Mouse (Mus musculus) left cerebral cortex, adult 2 months (tissue): ENCODE measurements around the gene Il1rapl1. TPM values are rescaled to one million over a fixed set of nuclear protein-coding genes. Genes with fewer than 3 reads are reported as not detected.
A peak's percentile ranks its signal among the peaks of the same experiment; 100 is the strongest.
"Not testable (repeated sequence)": the region's sequence is repeated elsewhere in the genome, so short reads cannot be mapped to it uniquely, and the experiment has no call there.

Experiments
- DNase-seq, 2 experiments: peaks; one replicate each; pipeline ENCODE4 v3.0.0; 2021 to 2022; ENCODE audit warnings: low spot score in 2 of 2, mixed read lengths in 1 of 2; ENCODE audit errors: extremely low spot score in 1 of 2
- H3K27ac ChIP-seq: fragments of 200-600 bp; 2 replicates; pipeline ENCODE4 v1.8.1; 2022
- H3K4me3 ChIP-seq: fragments of 200-600 bp; 2 replicates; pipeline ENCODE4 v1.8.1; 2022
- CTCF ChIP-seq: fragments of 200-600 bp; IDR thresholded peaks from 2 replicates; pipeline ENCODE4 v1.8.1; 2022; ENCODE audit warnings: antibody characterized with exemption, mild to moderate bottlenecking, moderate library complexity
- intact Hi-C: fragments of 180-260 bp; cut with DNase I; formaldehyde crosslinking; loops from one replicate; pipeline ENCODE4 v1.15.1; 2025
- total RNA-seq, 2 experiments: library from RNA; stranded (reverse); gene quantifications; 2 replicates each; pipeline ENCODE4 v1.2.3; 2021

Il1rapl1 gene
- total RNA-seq, 2 experiments from 2014 or later: 36.7 to 38.3 TPM

DNA sequence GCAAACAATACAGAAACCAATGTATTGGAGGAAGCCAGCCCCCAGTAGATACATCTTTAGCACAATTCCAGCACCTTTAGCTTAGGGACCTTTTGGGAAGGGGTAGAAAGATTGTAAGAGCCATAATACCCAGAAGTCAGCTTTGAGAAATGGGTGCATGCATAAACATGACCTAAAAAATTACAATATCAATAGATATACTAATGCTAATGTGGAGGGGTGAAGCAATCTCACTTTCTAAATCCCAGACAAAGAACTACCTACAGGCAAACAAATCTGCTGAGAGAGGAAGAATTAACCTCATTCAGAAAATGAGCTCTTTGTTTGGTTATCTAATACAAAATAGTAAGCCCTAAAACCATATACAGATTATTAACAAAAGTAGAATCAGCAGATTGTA, 607.4 kb downstream of the Il1rapl1 start:
- H3K4me3 ChIP-seq: no peak overlapping the region
- DNase-seq: no peak
- intact Hi-C loops: no loop called here
- no peak overlapping the region for H3K27ac ChIP-seq
- TF ChIP-seq CTCF: no peak

DNA sequence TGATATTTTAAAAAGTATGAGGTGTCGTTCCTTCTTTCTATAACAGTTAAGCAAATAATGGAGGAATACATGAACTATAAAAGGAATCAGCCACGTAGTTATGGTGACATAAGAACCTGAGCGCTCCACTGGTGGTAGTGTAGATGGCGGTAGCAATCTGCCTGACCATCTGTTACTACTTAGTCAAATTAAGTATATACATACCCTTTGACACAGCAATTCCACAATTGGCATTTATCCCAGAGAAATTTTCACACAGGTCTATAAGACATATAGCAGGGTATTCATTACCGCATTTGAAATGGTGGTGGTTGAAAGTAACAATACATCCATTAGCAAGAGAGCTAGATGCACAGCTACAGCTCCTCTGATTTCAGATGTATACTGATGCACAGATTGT, 612.8 kb downstream of the Il1rapl1 start:
- DNase-seq: no peak
- no peak overlapping the region for H3K27ac ChIP-seq
- intact Hi-C loops: no loop called here
- no peak overlapping the region for H3K4me3 ChIP-seq
- TF ChIP-seq CTCF: no peak

DNA sequence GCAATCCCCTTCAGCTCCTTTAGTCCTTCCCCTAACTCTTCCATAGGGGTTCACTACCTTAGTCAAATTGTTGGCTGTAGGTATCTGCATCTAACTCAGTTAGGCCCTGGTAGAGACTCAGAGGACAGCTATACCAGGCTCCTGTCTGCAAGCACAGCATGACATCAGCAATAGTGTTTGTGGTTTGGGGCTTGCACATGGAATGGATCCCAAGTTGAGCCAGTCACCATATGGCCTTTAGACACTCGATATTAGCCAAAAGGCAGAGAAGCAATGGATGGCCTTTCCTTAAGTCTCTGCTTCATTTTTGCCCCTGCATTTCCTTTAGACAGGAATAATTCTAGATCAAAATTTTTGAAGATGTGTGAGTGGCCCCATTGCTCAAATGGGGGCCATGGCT, 632.0 kb downstream of the Il1rapl1 start:
- H3K27ac ChIP-seq: no peak overlapping the region
- no peak for DNase-seq
- intact Hi-C loops: no loop called here
- TF ChIP-seq CTCF: no peak
- H3K4me3 ChIP-seq: no peak overlapping the region

DNA sequence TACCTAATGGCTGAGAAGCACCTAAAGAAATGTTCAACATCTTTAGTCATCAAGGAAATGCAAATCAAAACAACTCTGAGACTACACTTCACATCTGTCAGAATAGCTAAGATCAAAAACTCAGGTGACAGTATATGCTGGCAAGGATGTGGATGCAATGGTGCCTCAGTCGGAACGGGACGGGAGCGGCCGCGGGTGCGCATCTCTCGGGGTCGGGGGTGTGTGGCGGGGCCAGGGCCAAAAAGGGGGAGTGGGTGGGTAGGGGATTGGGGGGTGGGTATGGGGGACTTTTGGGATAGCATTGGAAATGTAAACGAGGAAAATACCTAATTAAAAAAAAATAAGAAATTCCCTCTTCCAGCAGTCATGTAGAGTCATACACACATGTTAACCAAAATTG, 877.3 kb downstream of the Il1rapl1 start:
- intact Hi-C loops, H3K4me3 ChIP-seq, H3K27ac ChIP-seq: not testable (repeated sequence)
- peak; percentile 85 to 95 for DNase-seq

DNA sequence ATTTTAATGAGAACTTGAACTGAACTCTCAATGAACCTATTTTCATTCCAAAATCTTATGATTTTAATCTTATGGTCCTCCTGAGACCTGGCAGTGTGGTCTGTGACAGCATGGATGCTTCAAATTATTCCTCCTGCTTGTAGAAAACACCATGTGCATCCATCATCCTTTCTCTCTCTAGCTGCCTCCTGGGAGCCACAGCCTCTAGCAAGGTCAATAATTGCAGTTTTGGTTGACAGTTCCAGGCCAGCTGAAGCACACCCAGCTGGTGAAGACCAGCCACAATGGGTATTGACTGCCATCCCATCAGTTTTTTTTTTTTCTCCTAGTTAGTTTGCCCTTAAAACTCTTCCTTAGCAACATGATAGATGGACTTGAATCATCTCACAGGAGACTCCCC, 890.2 kb downstream of the Il1rapl1 start:
- H3K27ac ChIP-seq: no peak overlapping the region

DNA sequence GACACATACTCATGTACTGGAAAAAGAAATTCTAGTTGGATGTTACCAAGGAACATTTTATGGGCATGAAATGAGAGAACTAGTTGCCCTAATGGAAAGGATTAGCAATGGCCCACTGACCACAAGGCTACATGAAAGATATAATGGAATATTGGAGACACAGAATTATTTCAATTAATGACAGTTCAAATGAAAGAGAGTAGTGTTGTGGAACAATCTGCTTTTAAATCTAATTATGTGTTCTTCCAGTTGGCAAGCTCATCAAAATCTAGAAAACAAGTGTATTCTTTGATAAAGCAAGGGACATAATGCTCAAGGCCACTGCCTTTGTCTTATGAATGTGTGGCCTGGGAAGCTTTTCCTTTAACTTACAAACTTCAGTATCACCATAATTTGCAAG, 1113.1 kb downstream of the Il1rapl1 start:
- no peak for DNase-seq
- no peak for TF ChIP-seq CTCF

More for the DNA sequence above, 890.2 kb downstream of the Il1rapl1 start:
- no peak overlapping the region for H3K4me3 ChIP-seq
- intact Hi-C loops: no loop called here
- no peak for TF ChIP-seq CTCF
- no peak for DNase-seq

DNA sequence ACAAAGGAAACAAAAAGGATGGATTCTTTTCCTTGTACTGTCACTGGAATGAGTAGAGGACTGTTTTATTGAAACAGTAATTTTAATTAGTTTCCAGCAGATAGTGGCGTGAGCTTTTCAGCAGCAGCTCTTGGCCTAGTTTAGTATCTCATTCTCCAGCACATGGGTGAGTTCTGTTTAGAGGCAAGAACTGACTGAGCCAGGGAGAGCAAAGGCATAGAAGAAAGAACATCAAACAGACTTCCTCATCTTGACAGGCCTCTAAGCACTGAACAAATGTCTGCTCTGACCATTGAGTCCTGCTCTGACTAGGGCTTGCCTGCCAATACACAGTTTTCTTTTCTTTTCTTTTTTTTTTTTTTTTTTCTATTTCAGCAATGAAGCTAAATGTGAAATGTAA, 1160.3 kb downstream of the Il1rapl1 start:
- Histone ChIP-seq H3K4me3 (no peak overlapping the region), H3K27ac (no peak overlapping the region)
- intact Hi-C loops: no loop called here
- DNase-seq: no peak
- TF ChIP-seq CTCF: no peak

More for the DNA sequence above, 1113.1 kb downstream of the Il1rapl1 start:
- intact Hi-C loops: no loop called here
- Histone ChIP-seq H3K27ac (no peak overlapping the region), H3K4me3 (no peak overlapping the region)

DNA sequence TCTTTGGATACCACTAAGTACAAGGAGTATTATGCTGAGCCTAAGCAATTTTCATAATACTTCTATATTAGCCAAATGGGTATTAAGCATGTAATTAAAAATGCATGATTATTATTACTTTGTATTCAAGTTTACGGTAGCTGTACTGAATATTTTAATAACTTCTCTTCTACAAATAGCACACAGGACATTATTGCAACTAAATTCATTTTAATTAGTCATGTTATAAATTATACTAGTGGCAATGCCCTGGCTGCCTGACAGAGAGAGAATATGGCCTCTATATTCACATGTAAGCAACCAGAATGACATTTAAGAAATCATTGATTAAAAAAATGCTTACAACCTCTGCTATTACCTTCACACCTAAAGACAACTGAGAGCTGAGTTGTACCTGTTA, 1160.8 kb downstream of the Il1rapl1 start:
- Histone ChIP-seq H3K27ac (no peak overlapping the region), H3K4me3 (no peak overlapping the region)
- intact Hi-C loops: no loop called here
- no peak for DNase-seq
- TF ChIP-seq CTCF: no peak

DNA sequence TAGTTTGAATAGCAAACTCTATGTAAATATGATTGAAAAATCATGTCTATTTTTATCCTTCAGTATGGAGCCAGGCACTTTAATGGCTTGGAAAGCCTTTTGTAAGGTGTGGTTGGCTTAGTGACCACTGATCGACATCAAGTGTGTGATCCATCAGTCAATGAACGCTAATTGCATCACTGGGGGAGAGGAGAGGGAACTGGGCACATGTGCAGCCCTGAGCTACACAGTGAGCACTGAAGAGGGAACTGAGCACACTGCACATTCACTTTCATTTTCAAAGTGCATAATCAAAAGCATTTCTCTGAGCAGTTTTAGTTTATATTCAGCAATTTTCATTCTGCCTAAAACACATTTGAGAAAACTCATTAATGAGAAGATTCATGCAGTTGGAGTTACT, 1164.5 kb downstream of the Il1rapl1 start:
- Histone ChIP-seq H3K27ac (no peak overlapping the region), H3K4me3 (no peak overlapping the region)
- DNase-seq: no peak
- TF ChIP-seq CTCF: no peak
- intact Hi-C loops: no loop called here

DNA sequence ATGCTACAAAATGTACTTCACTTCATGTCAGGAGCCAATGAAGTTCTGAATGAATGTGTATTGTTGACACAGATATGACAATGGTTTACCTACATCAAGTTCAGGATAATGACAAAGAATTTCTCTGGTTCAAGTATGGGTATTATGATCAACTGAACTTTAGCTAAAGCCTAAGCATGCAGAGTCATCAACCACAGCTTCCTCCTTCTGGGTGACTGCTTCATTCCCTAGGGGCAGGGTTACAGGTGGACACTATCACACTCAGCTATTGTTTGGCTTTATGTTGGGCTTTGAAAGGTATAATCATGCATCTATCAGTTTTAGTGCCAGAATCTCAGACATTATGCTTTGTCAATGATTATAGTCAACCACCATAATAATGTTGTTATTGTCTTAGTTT, 1166.3 kb downstream of the Il1rapl1 start:
- intact Hi-C loops: no loop called here
- no peak for DNase-seq
- TF ChIP-seq CTCF: no peak

DNA sequence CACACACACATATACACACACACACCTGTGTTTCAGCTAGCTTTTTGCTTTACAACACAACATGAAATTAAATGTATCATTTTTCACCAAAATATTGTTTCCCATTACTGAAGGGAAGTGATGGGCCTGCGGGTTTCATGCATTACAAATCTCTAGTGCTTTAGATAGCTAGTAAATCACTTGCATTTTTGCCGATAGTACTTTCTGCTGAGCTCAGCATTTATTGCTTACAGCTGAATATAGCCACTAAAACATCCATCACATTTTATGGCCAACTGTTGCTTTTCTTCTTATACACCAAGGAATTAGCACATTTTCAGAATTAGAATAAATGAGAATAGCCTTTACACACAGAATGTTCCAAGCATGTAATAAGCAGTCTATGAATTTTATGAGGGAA, 1260.6 kb downstream of the Il1rapl1 start:
- no peak overlapping the region for H3K4me3 ChIP-seq
- no peak for DNase-seq
- no peak overlapping the region for H3K27ac ChIP-seq
- intact Hi-C loops: no loop called here
- no peak for TF ChIP-seq CTCF

More for the DNA sequence above, 1166.3 kb downstream of the Il1rapl1 start:
- H3K27ac ChIP-seq: no peak overlapping the region
- no peak overlapping the region for H3K4me3 ChIP-seq

DNA sequence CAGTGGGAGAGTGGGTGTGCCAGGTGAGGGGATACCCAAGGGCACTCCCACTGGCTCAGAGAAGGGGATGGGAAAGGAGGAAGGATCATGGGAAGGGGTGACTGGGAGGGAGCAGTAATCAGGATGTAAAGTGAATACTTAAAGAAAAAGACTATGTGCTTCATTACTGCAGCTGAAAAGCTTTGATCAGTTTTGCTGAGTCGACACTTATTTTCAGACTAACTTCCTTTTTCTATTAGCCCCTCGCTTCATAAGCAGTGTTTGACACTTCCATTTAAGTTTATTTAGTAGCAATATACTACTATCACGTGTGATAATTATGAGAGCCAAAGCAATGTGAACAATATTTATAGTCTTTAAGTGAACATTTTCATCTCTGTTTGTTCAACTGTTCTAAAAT, 1307.2 kb downstream of the Il1rapl1 start:
- intact Hi-C loops: no loop called here
- TF ChIP-seq CTCF: no peak
- H3K4me3 ChIP-seq: no peak overlapping the region
- no peak overlapping the region for H3K27ac ChIP-seq
- DNase-seq: no peak

DNA sequence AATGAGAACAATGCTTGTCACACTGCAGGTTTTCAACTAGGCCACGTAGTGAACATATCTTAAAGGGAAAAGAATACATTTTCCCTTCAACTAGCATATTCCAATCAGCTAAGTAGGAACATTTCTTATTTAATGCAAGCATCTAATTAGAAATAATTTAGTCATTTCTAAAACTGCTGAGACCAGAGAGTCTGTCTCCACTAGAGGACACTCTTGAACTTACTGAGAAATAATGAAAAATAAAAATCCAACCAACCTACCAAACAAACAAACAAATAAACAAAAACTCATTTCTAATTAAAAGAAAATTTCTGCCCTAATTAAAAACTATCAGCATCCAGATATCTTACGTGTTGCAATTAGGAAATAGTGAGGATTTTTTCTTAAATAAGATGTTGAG, 1312.7 kb downstream of the Il1rapl1 start:
- peak; percentile 32 for TF ChIP-seq CTCF
- DNase-seq: no peak
- intact Hi-C loops: no loop called here
- Histone ChIP-seq H3K4me3 (no peak overlapping the region), H3K27ac (no peak overlapping the region)

DNA sequence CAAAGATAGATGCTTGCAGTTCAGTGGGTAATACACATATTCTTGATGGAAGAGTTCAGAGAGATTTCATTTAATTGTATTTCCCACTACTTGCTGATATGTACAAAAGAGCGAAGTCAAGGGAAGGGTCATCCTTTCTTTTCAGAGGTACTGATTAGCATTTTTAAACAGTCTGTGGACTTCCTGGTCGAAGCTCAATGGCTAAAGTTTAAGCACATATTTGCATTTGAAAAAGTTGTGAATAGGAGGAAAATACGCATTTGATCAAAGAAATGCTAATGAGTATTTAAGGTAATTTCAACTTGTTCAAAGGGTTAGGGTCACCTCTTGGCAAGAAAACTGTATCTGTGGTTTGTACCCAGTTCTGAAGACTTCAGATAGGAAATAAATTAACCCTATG, 1386.6 kb downstream of the Il1rapl1 start:
- intact Hi-C loops: no loop called here

More for the DNA sequence above, 1386.6 kb downstream of the Il1rapl1 start:
- TF ChIP-seq CTCF: no peak
- no peak overlapping the region for H3K4me3 ChIP-seq
- no peak for DNase-seq
- H3K27ac ChIP-seq: no peak overlapping the region
